8 mouse cellular contexts compared by ENCODE assay signal in the genomic region with DNA sequence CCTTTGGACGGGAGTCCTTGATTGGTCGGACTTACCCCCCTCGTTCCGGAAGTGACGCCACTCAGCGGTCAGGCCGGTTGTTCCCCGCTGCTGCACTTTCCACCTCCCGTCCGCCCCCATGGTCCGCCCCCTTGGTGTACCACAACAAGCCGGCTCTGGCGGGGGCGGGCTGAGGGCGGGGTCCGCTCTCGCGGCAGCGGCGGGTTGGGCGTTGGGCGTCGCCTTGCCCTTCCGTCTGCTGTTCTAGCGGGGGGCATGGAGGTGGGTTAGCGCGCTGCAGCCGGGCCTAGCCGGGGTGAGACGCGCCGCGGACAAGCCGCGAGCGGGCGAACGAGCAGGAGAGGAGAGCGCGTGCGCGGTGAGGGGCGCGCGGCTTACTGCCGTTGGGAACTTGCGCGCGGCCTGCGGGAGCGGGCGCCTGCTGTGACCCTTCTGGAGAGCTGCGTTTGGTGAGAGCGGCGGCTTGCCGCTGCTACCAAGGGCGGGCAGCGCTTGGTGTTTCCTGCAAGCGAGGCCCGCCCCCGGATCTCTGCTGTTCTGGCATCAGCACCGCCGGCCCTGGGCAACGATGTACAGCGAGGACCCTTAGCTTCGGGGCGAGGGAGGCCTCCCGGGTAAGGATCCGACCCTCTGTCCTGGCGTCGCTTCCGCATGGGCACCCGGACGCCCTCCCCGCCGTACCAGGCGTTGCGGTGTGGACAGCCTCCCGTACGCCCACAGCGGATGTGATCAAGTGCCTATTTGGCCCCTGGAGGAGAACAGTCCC. TPM values are rescaled to one million over a fixed set of nuclear protein-coding genes. Genes with fewer than 3 reads are reported as not detected.
A peak's percentile ranks its signal among the peaks of the same experiment; 100 is the strongest.
DNase-seq lines count a peak whose midpoint lies in the region; ATAC-seq lines count a peak whose summit lies in the region.

No protein-coding gene starts in this region.

- ATAC-seq in megakaryocyte progenitor cell, adult 5-6 weeks (replicated peaks; ENCODE audit: poor library complexity) = peak; percentile 96

- peak; percentile 98 for DNase-seq in adipocyte (ENCODE audit: low spot score)
- peak; percentile 99 for DNase-seq in embryo, embryonic 10 days (ENCODE audit: low spot score)
- peak; percentile 98 for DNase-seq in gastrocnemius, postnatal 10 days
- peak; percentile 100 for DNase-seq in induced T-regulatory cell, adult 2 months (ENCODE audit: low read depth)
- peak; percentile 93 to 96 for DNase-seq in left cerebral cortex, adult 9 months (ENCODE audit: low spot score in 2 of 2)
- peak; percentile 95 for DNase-seq in right cerebral cortex, postnatal 14 days
- DNase-seq in urinary bladder, postnatal 36 days (ENCODE audit: low spot score in 2 of 2) = peak; percentile 99 to 100

RNA-seq across cellular contexts. Expression of a gene that starts 1.1 kb away (rescaled TPM):
- 10 to 100 TPM; 27.6 to 29.2 TPM for total RNA-seq in gastrocnemius, postnatal 10 days (2021)
- 40.2 and 42.6 TPM in 2 replicates for total RNA-seq in megakaryocyte progenitor cell, adult 5-6 weeks (2015)
- total RNA-seq in megakaryocyte progenitor cell, adult 5-6 weeks (2017) = 75.1 and 91.8 TPM in 2 replicates

Comparison
In these comparisons a context has a peak if more than half of its experiments do, and no peak if none do; other contexts are left out.
1. Peak in every context shown above with its lines: DNase-seq and ATAC-seq.